Mouse (Mus musculus): Measurements from ENCODE around the gene Avpr1b.
"Not testable (repeated sequence)": the region's sequence is repeated elsewhere in the genome, so short reads cannot be mapped to it uniquely, and the experiment has no call there.

Gene Avpr1b

DNA sequence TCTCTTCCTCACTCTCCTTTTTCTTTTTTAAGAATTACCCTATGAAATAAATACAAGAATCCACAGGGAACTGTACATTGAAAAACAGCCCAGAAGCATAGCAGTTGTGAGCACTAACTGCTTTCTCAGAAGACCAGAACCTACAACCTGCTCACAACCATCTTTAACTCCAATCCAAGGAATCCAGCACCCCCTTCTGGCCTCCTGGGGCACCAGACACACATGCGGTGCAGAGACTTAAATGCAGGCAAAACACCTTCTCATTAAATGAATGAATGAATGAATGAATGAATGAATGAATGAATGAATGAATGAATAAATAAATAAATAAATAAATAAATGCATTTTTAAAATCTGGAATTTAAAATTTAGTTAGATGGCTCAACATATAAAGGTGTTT, 19.5 kb downstream of the Avpr1b start:
- no peak for DNase-seq (ENCODE audit: low read depth, low spot score)

GRCm38 (mm10) chr1:131619348-131619747, 20.3 kb downstream of the Avpr1b start:
- DNase-seq (ENCODE audit: low read depth, low spot score), result no peak

- DNase-seq (ENCODE audit: low read depth, low spot score), result no peak
Observed at GRCm38 (mm10) chr1:131623644-131624043, 24.6 kb downstream of the Avpr1b start.

GRCm38 (mm10) chr1:131624175-131624835, 25.3 kb downstream of the Avpr1b start:
- no peak for DNase-seq (ENCODE audit: low read depth, low spot score)

GRCm38 (mm10) chr1:131626200-131626599, 27.2 kb downstream of the Avpr1b start:
- no peak for DNase-seq (ENCODE audit: low read depth, low spot score)

DNA sequence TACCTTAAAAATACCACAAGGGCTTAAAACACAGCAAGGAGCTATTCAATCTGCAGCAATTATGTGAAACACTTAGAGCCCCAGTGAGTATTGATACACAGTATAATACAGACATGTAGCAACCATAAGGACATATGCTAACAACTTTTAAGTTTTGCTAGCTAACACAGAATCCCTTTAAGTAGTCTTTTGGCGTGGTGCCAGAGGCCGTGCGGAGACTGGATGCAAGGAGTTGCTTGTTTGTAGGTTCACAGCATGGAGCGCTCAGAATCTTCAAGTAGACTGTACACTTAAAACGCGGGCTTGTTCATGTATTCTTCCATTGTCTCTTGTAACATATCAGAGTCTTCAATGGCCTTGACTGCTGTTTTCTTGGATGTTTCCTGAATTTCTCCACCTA, 33.2 kb downstream of the Avpr1b start:
- DNase-seq (ENCODE audit: low read depth, low spot score), result not testable (repeated sequence)

DNA sequence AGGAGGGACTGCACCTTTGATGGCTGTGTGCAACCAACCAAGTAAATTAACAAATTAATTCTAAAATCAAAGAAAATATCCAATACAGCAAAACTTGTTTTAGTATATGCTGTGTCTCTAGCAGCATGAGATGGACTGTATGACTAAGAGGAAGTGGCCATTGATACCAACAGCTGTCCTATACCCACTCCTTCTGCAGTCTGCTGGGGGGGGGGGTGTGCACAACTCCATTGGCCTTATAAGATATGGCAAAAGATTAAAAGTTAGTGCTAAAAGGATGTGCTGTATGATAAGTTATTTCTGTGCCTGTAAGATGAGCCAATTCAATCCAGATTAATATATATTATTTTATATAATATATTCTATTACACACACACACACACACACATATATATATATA, 35.5 kb downstream of the Avpr1b start:
- DNase-seq (ENCODE audit: low read depth, low spot score), result no peak

GRCm38 (mm10) chr1:131637791-131638540, 38.9 kb downstream of the Avpr1b start, which contains the start of gene Ctse:
Ctse (plus strand) TSS chr1:131638306.
- DNase-seq (ENCODE audit: low read depth, low spot score), result no peak

DNA sequence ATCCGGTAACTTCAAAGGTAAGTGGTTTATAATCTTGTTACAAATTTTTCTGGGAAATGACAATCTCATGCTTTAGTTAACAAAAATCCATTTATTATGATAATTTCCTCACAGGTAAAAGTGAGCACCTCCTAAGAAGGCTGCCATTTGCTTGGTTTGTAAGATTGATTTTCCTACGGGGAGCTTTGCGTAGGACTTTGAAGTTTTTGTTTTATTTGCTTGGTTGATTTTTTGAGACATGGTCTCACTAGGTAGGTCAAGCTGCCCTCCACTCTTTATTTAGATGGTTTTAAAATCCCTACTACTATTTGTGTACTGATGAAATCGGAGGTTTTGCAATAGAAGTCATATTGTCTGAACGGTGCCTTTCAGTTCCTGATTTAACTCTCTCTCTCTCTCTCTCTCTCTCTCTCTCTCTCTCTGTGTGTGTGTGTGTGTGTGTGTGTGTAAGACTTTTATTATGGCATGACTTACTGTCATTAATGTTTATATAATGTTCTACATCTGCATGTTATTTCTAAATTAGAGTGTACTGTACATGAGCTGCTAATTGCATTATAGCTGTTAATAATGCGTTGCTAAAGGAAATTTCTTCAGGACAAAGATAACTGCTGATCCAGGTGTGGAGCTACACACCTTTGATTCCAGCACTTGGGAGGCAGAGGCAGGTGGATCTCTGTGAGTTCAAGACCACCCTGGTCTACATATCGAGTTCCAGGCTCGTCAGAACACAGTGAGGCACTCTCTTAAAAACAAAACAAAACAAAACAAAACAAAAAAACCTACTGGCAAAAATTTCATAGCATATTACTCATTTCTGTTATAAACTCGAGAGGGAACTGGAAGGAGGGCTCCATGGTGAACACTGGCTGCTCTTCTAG, 39.7 kb downstream of the Avpr1b start:
- no peak for DNase-seq (ENCODE audit: low read depth, low spot score)

DNA sequence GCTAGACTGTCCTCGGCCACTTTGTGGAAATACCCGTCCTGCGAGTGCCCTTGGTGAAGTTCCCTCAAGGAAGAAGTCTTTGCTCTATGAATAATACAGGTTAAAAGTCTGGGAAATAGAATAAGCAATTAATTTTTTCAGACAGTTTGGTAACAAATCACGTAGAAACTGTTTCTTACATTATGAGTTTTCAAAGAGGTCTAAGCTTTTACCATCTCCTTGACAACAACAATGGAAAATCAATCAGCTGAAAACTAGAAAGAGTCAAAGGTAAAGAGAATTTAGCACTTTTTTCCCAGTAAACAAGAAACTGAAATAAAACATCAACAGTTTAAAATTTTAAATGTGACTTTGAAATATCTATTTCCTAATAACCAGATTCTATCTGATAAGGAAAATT, 41.0 kb downstream of the Avpr1b start:
- DNase-seq (ENCODE audit: low read depth, low spot score), result no peak

DNA sequence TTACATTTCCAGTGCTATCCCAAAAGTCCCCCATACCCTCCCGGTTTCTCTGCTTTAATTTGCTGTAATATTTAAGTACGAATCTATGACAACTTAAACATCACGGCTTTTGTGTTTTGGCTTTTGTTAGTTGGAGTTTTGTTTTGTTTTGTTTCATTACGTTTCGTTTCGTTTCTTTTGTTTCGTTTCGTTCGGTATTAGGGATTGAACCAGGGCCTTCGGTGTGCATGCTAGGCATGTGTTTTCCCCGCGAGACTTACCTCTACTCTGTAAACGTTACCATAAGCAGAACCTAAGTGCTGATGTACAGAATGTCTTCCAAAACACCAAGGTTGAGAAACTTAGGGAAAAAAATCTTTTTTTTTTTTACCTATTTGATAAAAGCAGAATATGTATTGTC, 42.5 kb downstream of the Avpr1b start:
- no peak for DNase-seq (ENCODE audit: low read depth, low spot score)

- DNase-seq (ENCODE audit: low read depth, low spot score), result no peak
Observed at GRCm38 (mm10) chr1:131642251-131642650, 43.2 kb downstream of the Avpr1b start.

- no peak for DNase-seq (ENCODE audit: low read depth, low spot score)
Observed at GRCm38 (mm10) chr1:131652670-131653443, 53.8 kb downstream of the Avpr1b start.

DNA sequence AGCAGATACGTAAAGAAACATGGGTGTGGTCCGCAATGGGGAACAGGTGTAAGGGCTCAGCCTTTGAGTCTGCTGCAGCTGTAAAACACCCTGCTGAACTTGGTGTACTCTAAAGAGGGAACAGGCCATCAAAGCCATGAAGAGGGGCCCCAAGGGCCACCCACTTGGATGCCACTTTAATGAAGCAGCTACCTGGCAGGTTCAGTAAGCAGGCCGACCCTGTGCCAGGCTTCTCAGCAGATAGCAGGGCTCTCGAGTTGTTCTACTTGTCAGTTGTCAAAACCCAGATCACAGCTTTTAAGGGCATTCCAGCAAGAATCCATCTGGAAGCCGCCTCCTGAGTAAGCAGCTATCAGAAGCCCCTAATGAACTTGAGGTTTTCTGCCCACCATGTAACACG, 56.6 kb downstream of the Avpr1b start:
- no peak for DNase-seq (ENCODE audit: low read depth, low spot score)

DNA sequence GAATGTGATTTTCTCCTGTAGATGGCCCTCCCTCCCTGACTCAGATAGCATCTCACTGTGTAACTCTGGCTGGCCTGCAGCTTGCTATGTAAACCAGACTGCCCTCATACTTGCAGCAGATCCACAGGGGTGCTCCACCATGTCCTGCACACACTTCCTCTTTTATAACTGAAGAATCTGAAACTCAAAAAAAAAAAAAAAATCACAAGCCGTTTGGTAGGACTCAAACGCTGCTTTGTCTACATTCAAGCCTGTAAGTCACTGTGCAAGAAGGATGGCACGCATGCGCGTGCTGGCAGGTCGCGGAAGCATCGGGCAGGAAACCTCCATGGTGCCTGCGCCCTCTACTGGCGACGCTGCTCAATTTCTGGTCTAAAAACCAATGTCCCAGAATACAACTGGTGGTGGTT, 58.9 kb downstream of the Avpr1b start:
- peak; percentile 89 for DNase-seq (ENCODE audit: low read depth, low spot score)

- no peak for DNase-seq (ENCODE audit: low read depth, low spot score)
Observed at GRCm38 (mm10) chr1:131659512-131660085, 60.6 kb downstream of the Avpr1b start.

DNA sequence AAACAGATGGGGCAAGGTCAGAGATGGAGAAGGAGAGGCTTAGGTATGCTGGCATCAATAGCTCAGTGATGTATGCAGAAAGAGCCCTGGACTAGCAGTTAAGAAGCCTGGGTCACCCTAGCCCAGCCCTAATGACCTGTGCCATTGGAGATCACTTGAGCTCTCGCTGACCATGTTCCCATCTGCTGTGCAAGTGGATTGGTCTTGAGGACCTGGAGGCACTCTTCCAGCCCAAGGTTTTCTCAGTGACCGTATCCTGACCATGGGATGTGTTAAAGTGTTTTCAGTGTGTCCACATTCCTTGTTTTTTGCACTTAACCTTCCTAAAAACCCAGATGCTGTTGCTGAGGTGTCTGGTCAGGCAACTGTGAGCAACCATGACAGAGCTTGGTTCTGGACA, 61.2 kb downstream of the Avpr1b start:
- DNase-seq (ENCODE audit: low read depth, low spot score), result no peak

- no peak for DNase-seq (ENCODE audit: low read depth, low spot score)
Observed at GRCm38 (mm10) chr1:131660716-131661472, 61.9 kb downstream of the Avpr1b start.

Data from brain, embryonic 18.5 days (tissue).